Mouse (Mus musculus) stomach, adult 2 months (tissue): Measurements from ENCODE around the gene Gm3404. TPM values are rescaled to one million over a fixed set of nuclear protein-coding genes. Genes with fewer than 3 reads are reported as not detected.

Experiments
- polyA plus RNA-seq: library from polyadenylated mRNA; depleted of rRNA; stranded (reverse); fragments of >200 nt; gene quantifications from 2 replicates; pipeline ENCODE4 v1.2.3, GENCODE M21; 2012; rRNA removed

Gene Gm3404
- not detected in 2 replicates for polyA plus RNA-seq

DNA sequence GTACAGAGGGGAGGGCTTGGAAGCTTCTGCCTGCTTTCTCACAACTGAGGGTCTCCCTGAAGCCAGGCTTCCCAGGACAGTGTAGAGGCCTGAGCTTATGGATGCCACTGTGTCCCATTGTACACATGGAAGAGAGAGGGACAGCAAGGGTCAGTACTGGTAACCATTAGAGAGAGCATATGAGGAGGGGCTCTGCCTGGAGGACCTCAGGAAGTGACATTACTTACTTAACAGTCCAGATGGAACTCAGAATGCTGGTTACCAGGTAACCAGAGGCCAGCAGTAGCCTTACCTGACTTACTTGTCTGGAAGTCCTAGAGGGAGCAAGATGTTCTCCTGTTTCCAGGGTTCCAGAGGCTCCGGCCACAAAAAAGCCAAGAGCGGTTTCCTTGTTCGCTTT, at the start of gene Gm3404:
TSS of gene Gm3404 (plus strand) at position 301 of the 400 bp plus-strand sequence.

DNA sequence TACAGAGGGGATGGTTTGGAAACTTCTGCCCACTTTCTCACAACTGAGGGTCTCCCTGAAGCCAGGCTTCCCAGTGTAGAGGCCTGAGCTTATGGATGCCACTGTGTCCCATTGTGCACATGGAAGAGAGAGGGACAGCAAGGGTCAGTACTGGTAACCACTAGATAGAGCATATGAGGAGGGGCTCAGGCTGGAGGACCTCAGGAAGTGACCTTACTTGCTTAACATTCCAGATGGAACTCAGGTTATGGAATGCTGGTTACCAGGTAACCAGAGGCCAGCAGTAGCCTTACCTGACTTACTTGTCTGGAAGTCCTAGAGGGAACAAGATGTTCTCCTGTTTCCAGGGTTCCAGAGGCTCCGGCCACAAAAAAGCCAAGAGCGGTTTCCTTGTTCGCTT, 43.9 kb upstream of the Gm3404 start, which contains the start of gene Gm6408:
TSS of gene Gm6408 (plus strand) at position 301 of the 400 bp plus-strand sequence.

DNA sequence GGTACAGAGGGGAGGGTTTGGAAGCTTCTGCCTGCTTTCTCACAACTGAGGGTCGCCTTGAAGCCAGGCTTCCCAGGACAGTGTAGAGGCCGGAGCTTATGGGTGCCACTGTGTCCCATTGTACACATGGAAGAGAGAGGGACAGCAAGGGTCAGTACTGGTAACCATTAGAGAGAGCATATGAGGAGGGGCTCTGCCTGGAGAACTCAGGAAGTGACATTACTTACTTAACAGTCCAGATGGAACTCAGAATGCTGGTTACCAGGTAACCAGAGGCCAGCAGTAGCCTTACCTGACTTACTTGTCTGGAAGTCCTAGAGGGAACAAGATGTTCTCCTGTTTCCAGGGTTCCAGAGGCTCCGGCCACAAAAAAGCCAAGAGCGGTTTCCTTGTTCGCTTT, 34.5 kb upstream of the Gm3404 start, which contains the start of gene Gm6370:
TSS of gene Gm6370 (plus strand) at position 301 of the 400 bp plus-strand sequence.

DNA sequence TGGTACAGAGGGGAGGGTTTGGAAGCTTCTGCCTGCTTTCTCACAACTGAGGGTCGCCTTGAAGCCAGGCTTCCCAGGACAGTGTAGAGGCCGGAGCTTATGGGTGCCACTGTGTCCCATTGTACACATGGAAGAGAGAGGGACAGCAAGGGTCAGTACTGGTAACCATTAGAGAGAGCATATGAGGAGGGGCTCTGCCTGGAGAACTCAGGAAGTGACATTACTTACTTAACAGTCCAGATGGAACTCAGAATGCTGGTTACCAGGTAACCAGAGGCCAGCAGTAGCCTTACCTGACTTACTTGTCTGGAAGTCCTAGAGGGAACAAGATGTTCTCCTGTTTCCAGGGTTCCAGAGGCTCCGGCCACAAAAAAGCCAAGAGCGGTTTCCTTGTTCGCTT, 23.5 kb upstream of the Gm3404 start, which contains the start of gene 4930449I24Rik:
TSS of gene 4930449I24Rik (plus strand) at position 301 of the 400 bp plus-strand sequence.

DNA sequence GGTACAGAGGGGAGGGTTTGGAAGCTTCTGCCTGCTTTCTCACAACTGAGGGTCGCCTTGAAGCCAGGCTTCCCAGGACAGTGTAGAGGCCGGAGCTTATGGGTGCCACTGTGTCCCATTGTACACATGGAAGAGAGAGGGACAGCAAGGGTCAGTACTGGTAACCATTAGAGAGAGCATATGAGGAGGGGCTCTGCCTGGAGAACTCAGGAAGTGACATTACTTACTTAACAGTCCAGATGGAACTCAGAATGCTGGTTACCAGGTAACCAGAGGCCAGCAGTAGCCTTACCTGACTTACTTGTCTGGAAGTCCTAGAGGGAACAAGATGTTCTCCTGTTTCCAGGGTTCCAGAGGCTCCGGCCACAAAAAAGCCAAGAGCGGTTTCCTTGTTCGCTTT, 11.8 kb upstream of the Gm3404 start, which contains the start of gene Gm3402:
TSS of gene Gm3402 (plus strand) at position 301 of the 400 bp plus-strand sequence.

DNA sequence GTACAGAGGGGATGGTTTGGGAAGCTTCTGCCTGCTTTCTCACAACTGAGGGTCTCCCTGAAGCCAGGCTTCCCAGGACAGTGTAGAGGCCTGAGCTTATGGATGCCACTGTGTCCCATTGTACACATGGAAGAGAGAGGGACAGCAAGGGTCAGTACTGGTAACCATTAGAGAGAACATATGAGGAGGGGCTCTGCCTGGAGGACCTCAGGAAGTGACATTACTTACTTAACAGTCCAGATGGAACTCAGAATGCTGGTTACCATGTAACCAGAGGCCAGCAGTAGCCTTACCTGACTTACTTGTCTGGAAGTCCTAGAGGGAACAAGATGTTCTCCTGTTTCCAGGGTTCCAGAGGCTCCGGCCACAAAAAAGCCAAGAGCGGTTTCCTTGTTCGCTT, 11.7 kb downstream of the Gm3404 start, which contains the start of gene Gm3409:
TSS of gene Gm3409 (plus strand) at position 301 of the 400 bp plus-strand sequence.

DNA sequence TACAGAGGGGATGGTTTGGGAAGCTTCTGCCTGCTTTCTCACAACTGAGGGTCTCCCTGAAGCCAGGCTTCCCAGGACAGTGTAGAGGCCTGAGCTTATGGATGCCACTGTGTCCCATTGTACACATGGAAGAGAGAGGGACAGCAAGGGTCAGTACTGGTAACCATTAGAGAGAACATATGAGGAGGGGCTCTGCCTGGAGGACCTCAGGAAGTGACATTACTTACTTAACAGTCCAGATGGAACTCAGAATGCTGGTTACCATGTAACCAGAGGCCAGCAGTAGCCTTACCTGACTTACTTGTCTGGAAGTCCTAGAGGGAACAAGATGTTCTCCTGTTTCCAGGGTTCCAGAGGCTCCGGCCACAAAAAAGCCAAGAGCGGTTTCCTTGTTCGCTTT, 30.2 kb downstream of the Gm3404 start, which contains the start of gene Gm3415:
TSS of gene Gm3415 (plus strand) at position 301 of the 400 bp plus-strand sequence.

Other genes starting within 250 kb of the Gm3404 start
- 1.1 and 1.5 TPM in 2 replicates for gene Wasf3, start 140.8 kb upstream of the Gm3404 start, polyA plus RNA-seq
- gene Gm6408, start 43.8 kb upstream of the Gm3404 start, polyA plus RNA-seq = not detected in 2 replicates
- gene Gm6370, start 34.4 kb upstream of the Gm3404 start, polyA plus RNA-seq = not detected in 2 replicates
- not detected in 2 replicates for gene 4930449I24Rik, start 23.4 kb upstream of the Gm3404 start, polyA plus RNA-seq
- not detected in 2 replicates for gene Gm3402, start 11.7 kb upstream of the Gm3404 start, polyA plus RNA-seq
- not detected in 2 replicates for gene Gm3409, start 11.8 kb downstream of the Gm3404 start, polyA plus RNA-seq
- not detected in 2 replicates for gene Gm3415, start 30.3 kb downstream of the Gm3404 start, polyA plus RNA-seq
- not detected in 2 replicates for gene Gpr12, start 59.4 kb downstream of the Gm3404 start, polyA plus RNA-seq